Mouse (Mus musculus): ENCODE results near the gene Setx.
"Not testable (repeated sequence)": the region's sequence is repeated elsewhere in the genome, so short reads cannot be mapped to it uniquely, and the experiment has no call there.

Setx gene

DNA sequence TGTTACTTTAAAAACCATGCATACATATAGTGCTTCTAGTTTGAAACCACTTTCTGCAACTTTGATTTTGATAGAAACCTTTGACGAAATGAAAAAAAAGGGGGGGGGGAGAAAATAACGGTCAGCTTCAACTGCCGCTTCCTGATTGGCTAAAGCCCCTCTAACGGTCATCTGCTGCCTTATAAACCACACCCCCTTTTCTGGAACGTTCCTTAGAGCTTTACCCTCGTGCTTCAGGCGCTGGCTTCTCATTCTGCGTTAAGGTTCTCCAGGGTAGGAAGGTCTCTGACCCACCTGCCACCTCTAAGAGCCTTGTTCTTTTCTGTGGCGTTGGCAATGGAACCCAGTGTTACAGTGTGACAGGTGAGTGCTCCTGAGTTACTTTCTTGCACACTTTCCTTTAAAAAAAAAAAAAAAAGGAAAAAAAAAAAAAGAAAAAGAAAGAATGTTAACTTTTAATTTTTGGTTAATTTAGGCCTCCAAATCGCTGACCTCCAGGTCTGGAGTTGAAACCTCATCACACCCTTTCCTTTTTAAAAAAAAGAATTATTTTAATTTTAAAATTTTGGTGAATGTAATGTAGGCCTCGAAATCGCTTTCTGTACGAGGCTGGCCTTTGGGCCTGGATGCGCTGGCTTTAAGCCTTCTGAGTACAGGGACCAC is at the start of gene Setx:
Gene Setx, plus strand, starts transcription at position 275 of the 663 bp plus-strand sequence.
- DNase-seq = no peak

DNA sequence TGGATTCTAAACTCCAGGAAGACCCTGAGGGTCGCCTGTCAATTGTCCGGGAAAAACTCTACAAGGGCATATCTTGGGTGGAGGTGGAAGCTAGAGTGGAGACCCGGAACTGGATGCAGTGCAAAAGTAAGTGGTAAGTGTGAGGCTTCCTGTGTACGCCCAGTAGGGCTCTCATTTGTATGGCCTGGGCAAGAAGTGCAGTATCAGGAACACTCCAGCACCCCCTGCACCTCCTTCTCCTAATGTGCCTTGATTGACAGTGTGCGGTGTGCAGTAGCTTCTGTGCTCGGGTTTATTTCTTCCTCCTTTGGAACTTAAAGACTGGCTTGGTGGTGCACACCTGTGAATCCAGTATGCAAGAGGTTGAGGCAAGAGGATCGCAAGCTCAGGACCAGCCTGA is 49.3 kb upstream of the Setx start:
- DNase-seq = no peak

DNA sequence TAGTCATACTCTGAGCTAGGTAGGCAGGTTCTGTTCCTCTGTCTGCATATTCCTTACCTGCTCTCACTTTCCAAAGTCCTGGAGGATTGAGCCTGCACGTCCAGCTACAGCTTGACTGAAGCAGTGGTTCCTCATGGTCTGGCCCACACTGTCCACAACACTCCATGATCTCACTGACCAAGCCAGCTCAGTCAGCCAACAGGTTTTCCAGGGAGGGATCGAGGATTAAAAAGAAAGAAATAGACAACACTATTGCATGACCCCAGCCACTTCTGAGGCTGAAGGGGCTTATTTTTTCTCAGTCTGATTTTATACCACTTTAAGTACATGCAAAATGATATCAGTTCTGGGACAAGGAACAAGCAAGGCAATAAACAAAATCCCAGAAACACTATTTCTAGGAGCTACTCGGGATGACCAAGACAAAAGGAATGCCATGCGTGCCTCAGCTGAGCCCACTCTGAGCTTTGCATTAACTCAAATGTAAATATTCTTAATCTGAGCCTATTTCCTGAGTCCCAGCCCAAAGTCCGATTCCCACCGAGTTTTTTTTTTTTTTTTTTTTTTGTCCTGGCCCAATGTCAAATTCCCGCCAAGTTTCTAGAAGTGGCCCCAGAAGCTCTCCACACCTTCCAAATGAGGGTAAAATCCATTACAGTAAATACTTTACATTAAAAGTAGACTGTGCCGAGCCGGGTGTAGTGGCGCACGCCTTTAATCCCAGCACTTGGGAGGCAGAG is 48.5 kb upstream of the Setx start:
- no peak for DNase-seq

DNA sequence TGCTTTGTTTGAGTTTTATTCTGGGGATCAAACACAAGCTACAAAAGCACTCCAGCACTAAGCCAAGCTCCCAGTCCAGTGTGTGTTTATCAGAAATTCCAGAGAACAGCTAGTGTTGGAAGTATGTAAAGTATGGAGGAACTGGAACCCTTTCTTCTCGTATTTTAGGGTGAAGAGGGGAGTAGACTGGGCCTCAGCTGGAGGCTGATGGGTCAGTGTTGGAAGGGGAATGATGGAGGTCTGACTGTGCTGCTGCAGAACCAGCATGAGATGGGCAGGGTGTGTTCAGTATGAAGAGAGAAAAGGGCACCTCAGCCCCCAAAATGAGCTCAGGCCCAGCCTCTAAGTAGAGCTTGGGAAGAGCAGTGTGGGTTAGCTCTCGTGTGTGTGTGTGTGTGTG is 47.8 kb upstream of the Setx start:
- DNase-seq = no peak

DNA sequence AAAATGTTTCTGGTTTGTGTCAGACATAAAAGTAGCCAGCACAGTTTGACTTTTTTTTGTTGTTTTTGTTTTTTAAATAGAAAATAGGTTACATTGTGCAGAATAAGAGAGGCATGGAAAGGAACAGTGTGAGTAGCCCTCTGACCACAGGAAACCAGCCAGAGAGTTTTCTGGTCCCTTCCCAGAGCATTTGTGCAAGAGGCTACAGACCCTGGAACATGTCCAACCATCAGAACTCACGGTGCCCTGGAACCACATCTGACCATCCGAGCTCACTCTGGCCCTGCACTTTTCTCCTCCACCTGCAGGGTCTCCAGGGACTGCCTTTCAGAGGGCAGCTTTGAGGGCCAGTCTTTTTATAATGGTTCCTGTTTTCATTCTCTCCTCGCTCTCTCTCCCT is 42.0 kb upstream of the Setx start:
- DNase-seq = no peak

DNA sequence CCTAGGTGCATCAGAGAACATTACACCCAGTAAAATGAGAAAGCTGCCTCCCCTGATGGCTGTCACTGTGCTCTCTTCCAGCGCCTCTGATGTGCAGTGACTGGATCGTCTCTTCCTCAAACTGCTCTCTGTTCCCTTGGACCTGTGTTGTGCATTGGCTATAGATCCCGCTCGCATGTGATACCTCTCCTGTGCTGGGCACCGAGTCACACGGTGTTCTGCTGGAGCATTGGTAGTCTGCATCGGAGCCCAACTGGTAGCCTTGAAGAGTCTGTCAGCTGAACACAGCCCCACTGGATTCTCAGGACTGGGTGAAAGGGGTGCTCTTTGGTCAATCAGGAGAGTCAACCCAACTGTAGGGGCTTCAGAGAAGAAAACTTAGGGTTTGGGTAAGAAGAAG is 38.0 kb upstream of the Setx start:
- no peak for DNase-seq

DNA sequence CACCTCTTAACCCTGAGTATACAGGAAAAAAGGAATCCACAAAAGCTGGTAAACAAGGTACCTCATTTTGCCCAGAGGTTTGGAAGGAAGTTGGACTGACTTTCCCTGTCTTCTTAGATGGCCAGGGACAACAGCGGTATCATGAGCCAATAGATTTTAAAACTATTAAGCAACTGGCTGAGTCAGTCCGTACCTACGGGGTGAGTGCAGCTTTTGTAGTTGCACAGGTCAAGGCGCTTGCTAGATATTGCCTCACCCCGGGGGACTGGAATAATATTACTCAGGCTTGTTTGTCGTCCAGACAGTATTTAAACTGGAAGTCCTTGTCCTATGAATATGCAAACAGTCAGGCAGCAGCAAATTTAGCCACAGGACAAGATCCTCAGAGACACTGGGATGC is 34.7 kb upstream of the Setx start:
- not testable (repeated sequence) for DNase-seq

DNA sequence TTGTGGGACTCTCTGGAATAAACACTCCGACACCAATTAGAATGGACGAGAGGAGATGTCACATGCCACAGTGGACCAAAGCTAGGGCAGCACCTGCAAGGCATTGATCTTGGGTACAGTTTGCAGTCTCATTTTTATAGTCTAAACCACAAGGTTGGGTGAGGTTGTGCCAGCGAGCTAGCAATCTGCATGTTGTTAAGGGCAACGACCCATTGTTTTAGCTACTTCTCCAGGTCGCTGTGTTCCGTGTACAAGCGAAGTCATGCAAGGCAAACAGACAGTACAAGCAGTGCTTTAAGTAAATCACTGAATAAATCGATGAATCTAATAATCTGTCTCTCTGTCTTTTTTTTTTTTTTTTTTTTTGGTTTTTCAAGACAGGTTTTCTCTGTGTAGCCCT is 28.3 kb upstream of the Setx start:
- no peak for DNase-seq

DNA sequence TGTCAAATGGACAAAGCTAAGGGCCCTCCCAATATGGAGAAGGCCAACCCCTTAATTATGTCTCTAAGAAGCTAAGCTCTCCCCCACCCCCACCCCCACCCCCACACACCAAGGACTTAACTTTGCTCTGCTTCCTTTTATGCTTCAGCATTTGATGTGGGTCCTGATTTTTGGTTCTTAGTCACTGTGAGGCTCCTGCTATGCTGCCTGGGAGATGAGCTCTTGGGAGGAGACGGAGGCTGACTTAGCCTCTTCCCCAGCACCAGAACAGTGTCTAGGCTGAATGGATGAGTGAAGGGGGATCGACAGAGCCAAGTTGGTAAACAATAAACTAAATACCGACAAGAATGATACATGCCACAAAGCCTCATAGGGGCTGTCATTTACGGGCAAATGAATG is 27.2 kb upstream of the Setx start:
- DNase-seq = no peak

DNA sequence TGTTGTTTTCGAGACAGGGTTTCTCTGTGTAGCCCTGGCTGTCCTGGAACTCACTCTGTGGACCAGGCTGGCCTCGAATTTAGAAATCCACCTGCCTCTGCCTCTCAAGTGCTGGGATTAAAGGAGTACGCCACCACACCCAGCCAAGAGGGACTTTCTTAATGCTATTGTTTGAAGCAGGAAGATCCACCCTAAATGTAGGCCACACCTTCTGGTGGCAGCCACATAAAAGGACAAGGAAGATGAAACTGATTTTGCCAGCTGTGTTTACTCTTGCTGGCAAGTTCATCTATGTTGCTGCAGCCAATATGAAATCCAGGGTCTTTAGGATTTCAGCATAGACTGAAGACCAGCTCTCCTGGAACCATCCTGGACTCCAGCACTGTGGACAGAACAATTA is 26.5 kb upstream of the Setx start:
- DNase-seq = no peak

DNA sequence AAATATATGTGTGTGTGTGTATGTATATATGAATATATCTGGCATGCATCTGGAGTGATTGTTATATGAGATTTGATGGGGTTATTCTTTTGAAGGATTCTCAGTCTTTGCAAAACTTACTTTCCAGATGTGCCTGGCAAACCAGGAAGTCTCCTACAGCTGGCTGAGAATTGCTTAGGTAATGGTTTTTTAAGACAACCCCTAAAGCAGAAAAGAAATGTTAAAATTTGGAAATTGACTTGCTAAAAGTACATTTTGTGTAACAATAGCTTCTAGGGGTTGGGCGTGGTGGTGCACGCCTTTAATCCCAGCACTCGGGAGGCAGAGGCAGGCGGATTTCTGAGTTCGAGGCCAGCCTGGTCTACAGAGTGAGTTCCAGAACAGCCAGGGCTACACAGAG is 26.0 kb upstream of the Setx start:
- DNase-seq = not testable (repeated sequence)

DNA sequence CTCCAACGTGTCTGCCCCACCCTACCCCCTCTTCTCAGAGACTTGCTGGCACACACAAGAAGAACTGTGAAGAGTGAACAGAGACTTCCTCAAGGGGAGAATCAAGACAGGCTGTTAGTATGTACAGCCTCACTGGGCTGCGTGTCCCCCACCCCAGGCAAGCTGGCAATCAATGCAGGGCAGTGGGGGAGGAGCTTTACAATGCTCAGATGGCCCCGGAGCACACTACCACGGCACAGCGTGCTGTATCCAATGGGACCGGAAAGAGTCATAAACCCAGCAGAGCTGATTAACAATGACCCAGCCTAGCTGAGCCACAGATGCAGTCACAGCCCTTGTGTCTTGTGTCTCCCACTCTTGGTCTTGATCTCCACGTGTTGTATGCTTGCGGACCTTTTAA is 25.2 kb upstream of the Setx start:
- no peak for DNase-seq

DNA sequence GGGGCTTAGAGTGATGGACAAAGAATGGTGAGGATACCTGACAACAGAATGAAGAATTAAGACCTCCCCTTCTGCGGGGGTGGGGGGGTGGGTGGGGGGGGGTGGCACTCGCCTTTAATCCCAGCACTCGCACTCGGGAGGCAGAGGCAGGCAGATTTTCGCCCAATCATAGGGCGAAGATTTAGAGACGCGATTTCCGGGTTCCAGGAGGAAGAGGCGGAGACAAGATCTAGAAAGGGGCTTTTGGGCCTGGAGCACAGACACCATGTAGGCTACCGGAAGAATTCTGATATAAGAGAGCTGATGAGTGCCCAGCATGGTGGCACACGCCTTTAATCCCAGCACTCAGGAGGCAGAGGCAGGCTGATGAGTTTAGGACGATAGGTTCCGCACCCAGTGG is 24.3 kb upstream of the Setx start:
- DNase-seq = no peak

DNA sequence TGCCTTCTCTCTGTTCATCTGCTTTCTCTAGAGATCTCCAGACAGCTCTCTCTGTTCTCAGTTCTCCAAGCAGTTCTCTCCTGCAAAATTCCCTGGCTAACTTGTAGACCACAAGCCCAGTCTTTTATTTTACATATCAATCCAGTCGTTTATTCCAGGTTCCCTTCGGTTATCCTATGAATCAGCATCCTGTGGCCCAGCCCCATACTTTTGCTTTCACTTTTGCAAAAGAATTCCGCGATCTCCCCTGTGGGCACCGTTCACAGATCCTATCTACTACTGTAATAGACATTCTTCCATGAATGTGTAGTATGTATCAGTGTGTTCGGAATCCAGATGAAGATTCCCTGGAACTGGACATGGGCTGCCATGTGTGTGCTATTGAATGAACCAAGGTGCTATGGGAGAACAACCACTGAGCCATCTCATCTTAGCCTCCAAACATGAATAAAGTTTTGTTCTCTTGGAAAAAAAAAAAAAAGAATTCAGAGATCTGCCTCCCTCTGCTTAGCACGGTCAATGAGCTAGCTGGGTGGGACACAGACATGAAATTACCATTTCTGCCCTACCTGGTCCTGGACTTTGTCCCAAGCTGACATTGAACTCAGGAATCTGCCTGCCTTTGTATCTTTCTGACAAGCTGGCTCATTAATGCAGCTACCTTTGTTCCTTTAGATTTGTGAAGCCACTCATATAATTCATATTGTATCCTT is 23.0 kb upstream of the Setx start:
- DNase-seq = no peak

DNA sequence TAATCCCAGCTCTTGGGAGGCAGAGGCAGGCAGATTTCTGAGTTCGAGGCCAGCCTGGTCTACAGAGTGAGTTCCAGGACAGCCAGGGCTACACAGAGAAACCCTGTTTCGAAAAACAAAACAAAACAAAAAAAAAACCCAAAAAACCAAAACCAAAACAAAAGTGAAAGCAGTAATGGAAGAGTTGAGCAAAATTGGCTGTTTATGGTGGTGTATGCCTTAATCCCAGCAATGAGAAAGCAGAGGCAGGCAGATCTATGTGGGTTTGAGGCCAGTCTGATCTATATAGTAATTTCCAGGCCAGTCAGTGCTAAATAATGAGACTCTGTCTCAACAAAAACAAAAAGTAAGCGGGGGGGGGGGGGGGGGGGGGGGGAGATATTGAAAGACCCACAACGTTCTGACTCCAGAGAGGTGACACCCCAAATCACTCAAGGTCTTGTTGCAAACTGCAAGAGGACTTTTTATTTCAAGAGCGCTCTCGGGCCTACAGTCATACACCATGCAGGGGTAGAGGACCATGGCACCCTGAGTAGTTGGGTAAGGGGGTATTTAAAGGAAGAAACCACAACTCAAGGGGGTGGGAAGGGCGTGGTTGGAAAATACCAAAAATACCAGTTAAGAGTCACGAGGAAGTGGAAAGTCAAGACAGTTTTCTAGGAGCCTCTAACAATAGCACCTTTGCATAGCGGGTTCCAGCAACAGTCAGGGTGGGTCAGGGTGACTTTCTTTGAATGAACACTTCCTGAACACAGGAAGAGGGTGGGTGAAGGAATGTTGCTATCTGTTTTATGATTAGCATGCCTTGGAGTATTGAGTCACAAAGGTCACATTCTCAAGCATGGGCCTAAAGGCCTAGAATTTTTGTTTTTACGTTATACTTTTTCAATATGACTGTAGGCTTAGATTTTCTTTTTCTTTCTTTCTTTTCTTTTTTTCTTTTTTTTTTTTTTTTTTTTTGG is 21.3 kb upstream of the Setx start:
- DNase-seq = not testable (repeated sequence)

DNA sequence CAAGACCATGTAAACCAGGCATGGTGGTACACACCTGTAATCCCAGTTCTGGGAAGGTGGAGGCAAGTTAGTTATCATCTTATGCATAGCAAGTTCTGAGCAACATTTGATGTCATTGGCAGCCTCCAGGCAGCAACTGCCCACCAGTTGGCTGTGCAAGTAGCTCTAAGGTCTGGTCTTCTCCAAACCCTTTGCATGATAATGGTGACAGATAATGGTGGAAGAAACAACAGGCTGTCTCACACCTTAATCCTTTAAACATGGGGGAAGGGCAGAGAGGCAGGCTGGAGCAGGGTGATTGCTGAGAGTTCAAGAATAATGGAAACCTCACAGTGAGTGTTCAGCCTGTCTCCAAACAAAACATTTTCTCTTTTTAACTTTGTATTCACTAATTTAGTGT is 3.0 kb upstream of the Setx start:
- DNase-seq = no peak

DNA sequence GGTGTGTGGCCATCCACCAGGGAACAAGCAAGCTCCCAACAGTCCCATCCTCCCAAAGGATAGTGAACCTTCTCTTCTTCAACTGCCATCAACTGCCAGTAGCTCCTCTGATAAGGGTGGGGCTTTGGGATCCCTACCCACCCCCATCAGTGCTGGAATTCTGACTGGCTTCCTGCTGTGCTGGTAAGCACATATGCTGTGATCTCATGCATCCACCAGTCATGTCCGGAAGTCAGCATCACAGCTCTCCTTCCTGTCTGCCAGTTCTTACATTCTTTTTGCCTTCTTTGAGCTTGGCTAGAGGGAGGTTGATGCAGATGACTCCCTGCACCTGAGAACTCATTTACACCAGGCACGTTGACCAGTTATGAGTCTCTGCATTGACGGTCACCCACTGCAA is 1.5 kb upstream of the Setx start:
- DNase-seq = no peak

DNA sequence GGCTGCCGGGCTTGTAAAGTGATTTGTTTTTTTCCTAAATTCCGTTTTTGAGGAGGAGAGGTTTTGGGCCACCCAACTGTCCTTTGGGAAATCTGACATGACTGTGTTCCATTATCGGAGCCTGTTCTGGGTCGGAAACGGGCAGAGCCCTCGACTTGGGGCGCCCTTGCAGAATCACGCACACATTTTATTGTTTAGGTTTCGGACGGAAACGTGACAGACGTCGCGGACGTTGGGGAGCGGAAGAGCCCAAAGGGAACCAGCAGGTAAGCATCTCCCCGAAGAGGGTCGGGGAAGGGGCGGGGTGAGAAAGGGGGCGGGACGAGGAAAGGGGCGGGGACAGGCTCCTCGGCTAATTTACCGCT is 572 bp downstream of the Setx start:
- no peak for DNase-seq

DNA sequence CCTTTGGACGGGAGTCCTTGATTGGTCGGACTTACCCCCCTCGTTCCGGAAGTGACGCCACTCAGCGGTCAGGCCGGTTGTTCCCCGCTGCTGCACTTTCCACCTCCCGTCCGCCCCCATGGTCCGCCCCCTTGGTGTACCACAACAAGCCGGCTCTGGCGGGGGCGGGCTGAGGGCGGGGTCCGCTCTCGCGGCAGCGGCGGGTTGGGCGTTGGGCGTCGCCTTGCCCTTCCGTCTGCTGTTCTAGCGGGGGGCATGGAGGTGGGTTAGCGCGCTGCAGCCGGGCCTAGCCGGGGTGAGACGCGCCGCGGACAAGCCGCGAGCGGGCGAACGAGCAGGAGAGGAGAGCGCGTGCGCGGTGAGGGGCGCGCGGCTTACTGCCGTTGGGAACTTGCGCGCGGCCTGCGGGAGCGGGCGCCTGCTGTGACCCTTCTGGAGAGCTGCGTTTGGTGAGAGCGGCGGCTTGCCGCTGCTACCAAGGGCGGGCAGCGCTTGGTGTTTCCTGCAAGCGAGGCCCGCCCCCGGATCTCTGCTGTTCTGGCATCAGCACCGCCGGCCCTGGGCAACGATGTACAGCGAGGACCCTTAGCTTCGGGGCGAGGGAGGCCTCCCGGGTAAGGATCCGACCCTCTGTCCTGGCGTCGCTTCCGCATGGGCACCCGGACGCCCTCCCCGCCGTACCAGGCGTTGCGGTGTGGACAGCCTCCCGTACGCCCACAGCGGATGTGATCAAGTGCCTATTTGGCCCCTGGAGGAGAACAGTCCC is 1.1 kb downstream of the Setx start:
- peak; percentile 95 for DNase-seq

DNA sequence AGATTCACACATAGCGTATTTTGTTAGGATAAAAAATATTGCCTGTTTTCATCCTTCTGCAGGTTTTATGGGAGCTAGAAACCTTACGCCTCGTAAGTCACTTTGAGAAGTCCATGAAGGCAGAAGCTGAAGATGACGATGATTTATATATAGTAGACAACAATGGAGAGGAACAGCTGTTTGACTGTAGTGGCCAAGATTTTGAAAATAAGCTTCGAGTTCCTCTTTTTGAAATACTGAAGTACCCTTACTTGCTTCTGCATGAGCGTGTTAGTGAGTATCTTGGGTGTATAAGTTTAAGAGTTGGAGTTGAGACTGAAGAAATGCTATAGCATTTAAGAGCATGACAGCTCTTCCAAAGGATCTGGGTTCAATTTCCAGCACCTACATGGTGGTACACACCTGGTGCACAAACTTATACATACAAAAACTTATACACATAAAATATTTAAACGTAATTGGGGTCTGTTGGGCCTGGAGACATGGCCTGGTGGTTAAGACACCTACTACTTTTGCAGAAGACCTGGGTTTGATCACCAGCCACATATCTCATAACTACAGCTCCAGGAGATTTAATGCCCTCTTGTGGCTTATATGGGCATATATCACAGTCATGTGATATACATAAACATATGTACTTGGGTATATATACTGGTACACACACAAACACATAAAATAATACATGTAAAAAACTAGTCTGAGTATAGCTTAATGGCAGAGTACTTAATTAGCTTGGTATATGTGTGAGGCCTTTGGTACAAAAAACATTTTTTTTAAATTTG is 6.3 kb downstream of the Setx start:
- DNase-seq = no peak

DNA sequence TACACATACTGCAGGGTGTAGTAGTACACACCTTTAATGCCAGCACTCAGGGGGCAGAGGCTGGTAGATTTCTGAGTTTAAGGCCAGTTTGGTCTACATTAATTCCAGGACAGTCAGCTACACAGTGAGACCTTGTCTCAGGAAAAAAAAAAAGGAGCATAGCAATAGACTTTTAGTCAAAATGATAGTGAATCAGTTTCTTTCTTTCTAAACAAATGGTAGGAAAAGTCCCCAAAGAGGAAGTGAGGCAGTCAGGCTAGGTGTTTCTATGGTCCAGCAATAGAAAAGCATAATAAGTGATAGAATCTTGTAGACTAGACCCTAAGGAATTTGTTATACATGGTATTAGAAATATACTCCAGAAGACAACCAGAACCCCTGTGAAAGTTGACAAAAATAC is 11.2 kb downstream of the Setx start:
- DNase-seq = no peak

DNA sequence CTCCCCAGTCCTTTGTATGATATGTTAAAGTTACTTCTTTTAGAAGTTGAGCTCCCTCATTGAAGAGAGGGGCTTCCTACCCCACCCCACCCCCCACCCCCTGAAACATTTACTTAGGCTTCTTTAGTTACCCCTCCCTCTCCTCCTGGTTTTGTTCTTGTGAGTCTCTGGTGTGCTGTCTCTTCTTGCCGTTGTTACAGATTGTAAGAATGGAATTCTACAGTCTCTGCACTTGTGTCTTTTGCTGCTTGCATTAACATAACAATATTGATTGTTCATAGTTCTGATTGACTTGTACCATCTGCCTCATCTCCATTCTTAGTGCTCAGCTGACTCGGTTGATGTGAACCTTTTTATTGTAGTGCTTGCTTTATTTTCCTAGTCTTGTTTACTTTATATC is 28.0 kb downstream of the Setx start:
- DNase-seq = no peak
